Mouse (Mus musculus) liver, embryonic 13.5 days (tissue): ENCODE results near the gene Hist1h3d. TPM values are rescaled to one million over a fixed set of nuclear protein-coding genes. Genes with fewer than 3 reads are reported as not detected.
A peak's percentile ranks its signal among the peaks of the same experiment; 100 is the strongest.

Source experiments
- ATAC-seq: fragments of 200-750 bp; cut with Nextera tagmentation; 2 replicates; pipeline ENCODE4 v1.8.0; 2017; ENCODE audit warnings: low read depth, mild to moderate bottlenecking, moderate number of reproducible peaks, moderate library complexity
- DNase-seq: peaks from one replicate; pipeline ENCODE4 v3.0.0; 2022
- H3K27ac ChIP-seq: fragments of 300-500 bp; sonication (generic); 2 replicates; pipeline ENCODE4 v1.5.1; 2015; ENCODE audit warnings: moderate library complexity, mild to moderate bottlenecking, inconsistent platforms
- H3K27me3 ChIP-seq: fragments of 300-500 bp; sonication (generic); 2 replicates; pipeline ENCODE4 v1.6.1; 2015; ENCODE audit warnings: mild to moderate bottlenecking, inconsistent platforms
- H3K36me3 ChIP-seq: fragments of 300-500 bp; sonication (generic); 2 replicates; pipeline ENCODE4 v1.6.1; 2015; ENCODE audit warnings: mild to moderate bottlenecking, inconsistent platforms
- H3K4me1 ChIP-seq: fragments of 300-500 bp; sonication (generic); replicated peaks from 2 replicates; pipeline ENCODE4 v1.6.1; 2015; ENCODE audit warnings: inconsistent platforms
- H3K4me2 ChIP-seq: fragments of 300-500 bp; sonication (generic); 2 replicates; pipeline ENCODE4 v1.6.1; 2015; ENCODE audit warnings: inconsistent platforms, mild to moderate bottlenecking, moderate library complexity
- H3K4me3 ChIP-seq: fragments of 300-500 bp; sonication (generic); replicated peaks from 2 replicates; pipeline ENCODE4 v1.5.1; 2015; ENCODE audit warnings: mild to moderate bottlenecking, inconsistent platforms
- H3K9ac ChIP-seq: fragments of 300-500 bp; sonication (generic); 2 replicates; pipeline ENCODE4 v1.6.1; 2015; ENCODE audit warnings: mild to moderate bottlenecking, inconsistent platforms
- H3K9me3 ChIP-seq: fragments of 300-500 bp; sonication (generic); replicated peaks from 2 replicates; pipeline ENCODE4 v1.6.1; 2016; ENCODE audit warnings: inconsistent platforms
- WGBS: fragments of 180-500 bp; shearing (Covaris S2); methylation state at CpG from one replicate; pipeline ENCODE4 v1.1.7; 2015; ENCODE audit not compliant: insufficient replicate concordance; 5-methylcytosine and 5-hydroxymethylcytosine counted together
- polyA plus RNA-seq: library from polyadenylated mRNA; unstranded; fragments of >200 nt; fragmentation: Nextera tagmentation; extraction: Ambion mirVana; gene quantifications from 2 replicates; pipeline ENCODE4 v1.2.1, GENCODE M21; 2015

Hist1h3d gene
- polyA plus RNA-seq, 1 experiment from 2014 or later, result 7.2 TPM

- Histone ChIP-seq H3K4me3 (no peak overlapping the region), H3K9me3 (no peaks in the 10 kb centered on the region), H3K4me1 (peaks cover 61% of the 10 kb centered on the region), H3K36me3 (no peaks in the 10 kb centered on the region), H3K9ac (peak overlapping the region; percentile 56), H3K27me3 (no peaks in the 10 kb centered on the region), H3K4me2 (peak overlapping the region; percentile 9; the same call in 1 of the 2 replicates), H3K27ac (peak overlapping the region; percentile 80)
- 0 out of 2 replicates have a peak, but pooled peaks have one; percentile 30 for ATAC-seq
- 20% methylated on average over 5 of the region's 5 CpGs for WGBS
- DNase-seq, result no peak
Observed at GRCm38 (mm10) chr13:23593051-23593770, 17.6 kb downstream of the Hist1h3d start.

GRCm38 (mm10) chr13:23595185-23595584, 19.6 kb downstream of the Hist1h3d start:
- 27% methylated on average over 2 of the region's 2 CpGs for WGBS
- H3K27me3 ChIP-seq, result no peaks in the 10 kb centered on the region
- H3K9ac ChIP-seq, result peak overlapping the region; percentile 71
- ATAC-seq (peak; percentile 52), DNase-seq (no peak)
- H3K9me3 ChIP-seq, result no peaks in the 10 kb centered on the region
- H3K4me1 ChIP-seq, result peaks cover 52% of the 10 kb centered on the region
- H3K36me3 ChIP-seq, result no peaks in the 10 kb centered on the region
- peak overlapping the region; percentile 38 for H3K4me2 ChIP-seq
- H3K27ac ChIP-seq, result peak overlapping the region; percentile 96
- H3K4me3 ChIP-seq, result no peak overlapping the region

GRCm38 (mm10) chr13:23595622-23596372, 20.2 kb downstream of the Hist1h3d start:
- H3K4me1 ChIP-seq, result peaks cover 52% of the 10 kb centered on the region
- peak; percentile 67 for DNase-seq
- H3K4me2 ChIP-seq, result peak overlapping the region; percentile 38
- H3K9ac ChIP-seq, result peak overlapping the region; percentile 71
- H3K36me3 ChIP-seq, result no peaks in the 10 kb centered on the region
- 39% methylated on average over 7 of the region's 7 CpGs for WGBS
- peak; percentile 95 for ATAC-seq
- no peaks in the 10 kb centered on the region for H3K9me3 ChIP-seq
- 0 out of 2 replicates have a peak overlapping the region, but pooled peaks have one; percentile 8 for H3K4me3 ChIP-seq
- peak overlapping the region; percentile 96 for H3K27ac ChIP-seq
- H3K27me3 ChIP-seq, result no peaks in the 10 kb centered on the region

DNA sequence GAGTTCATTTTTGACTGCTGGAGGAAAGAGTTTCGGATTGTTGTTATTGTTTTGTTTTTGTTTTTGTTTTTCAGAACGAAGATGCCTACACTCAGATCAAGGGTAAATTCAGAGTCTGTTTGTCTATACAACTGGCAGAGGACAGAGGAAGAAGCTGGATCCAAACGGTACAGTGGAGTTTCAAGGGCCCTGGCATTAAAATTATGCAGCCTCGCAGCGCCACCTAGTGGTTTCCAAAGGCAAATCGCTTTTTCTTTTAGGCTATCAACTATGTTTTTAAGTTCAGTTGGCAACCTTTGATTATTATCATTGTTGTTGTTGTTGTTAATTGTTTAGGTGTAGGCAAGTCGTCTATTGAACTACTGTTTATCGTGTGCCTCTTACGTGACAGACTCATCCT, 22.4 kb downstream of the Hist1h3d start:
- Histone ChIP-seq H3K36me3 (no peaks in the 10 kb centered on the region), H3K27me3 (no peaks in the 10 kb centered on the region), H3K9ac (peak overlapping the region; percentile 47; the same call in 1 of the 2 replicates), H3K9me3 (no peaks in the 10 kb centered on the region), H3K4me3 (no peak overlapping the region), H3K27ac (peak overlapping the region; percentile 96; the same call in 1 of the 2 replicates), H3K4me1 (peaks cover 47% of the 10 kb centered on the region), H3K4me2 (no peak overlapping the region)
- no peak for ATAC-seq
- WGBS, result 5% methylated on average over 9 of the region's 9 CpGs
- DNase-seq, result peak; percentile 68

DNA sequence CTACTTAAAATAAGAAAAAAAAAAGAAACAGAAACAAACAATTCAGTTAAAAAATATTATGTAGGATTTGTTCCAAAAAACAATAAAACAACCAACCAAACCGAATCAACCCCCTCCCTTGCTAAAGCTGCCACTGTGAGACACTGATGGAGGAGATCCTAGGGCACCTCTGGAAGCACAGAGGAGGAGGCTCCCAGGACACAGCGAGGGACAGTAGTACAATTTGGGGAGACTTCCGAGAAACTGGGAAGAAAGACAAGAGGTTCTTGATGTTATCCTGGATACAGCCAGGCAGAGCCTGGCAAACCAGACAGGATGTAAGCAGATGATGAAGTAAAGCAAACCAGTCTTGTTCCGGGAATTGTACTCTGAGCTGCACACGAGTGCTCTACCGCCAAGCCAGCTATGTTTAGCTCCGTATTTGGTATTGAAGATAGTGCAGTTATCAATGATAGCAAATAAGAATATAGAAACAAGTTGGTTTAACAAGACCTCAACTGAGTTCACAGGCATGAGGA, 27.7 kb downstream of the Hist1h3d start:
- WGBS, result 42% methylated on average over 7 of the region's 7 CpGs
- H3K9ac ChIP-seq, result no peak overlapping the region
- ATAC-seq (peak; percentile 45; the same call in 1 of the 2 replicates), DNase-seq (no peak)
- H3K4me3 ChIP-seq, result no peak overlapping the region
- H3K4me2 ChIP-seq, result no peak overlapping the region
- H3K4me1 ChIP-seq, result peaks cover 18% of the 10 kb centered on the region
- no peaks in the 10 kb centered on the region for H3K9me3 ChIP-seq
- no peak overlapping the region for H3K27ac ChIP-seq
- no peaks in the 10 kb centered on the region for H3K36me3 ChIP-seq
- no peaks in the 10 kb centered on the region for H3K27me3 ChIP-seq

DNA sequence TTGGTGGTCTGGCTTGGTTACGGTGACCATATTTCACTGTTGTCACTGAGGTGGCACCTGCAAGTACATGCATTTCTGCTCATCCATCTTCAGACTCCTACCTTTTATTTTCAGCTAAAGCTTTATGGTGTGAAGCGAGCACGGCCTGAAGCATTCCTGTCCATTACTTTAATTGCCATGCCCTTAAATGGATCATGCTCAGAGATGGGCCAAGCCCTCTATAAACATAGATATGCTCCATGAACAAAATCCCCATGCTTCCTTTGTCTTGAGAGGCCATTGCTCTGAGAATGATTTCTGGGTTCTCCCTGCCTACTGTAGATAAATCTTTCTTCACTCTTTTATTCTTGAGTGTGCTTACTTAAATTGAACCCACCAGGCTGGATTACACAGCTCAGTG, 28.9 kb downstream of the Hist1h3d start:
- no peak overlapping the region for H3K4me2 ChIP-seq
- H3K27ac ChIP-seq, result no peak overlapping the region
- no peaks in the 10 kb centered on the region for H3K9me3 ChIP-seq
- DNase-seq (no peak), ATAC-seq (no peak)
- H3K4me1 ChIP-seq, result peaks cover 30% of the 10 kb centered on the region
- no peaks in the 10 kb centered on the region for H3K36me3 ChIP-seq
- H3K9ac ChIP-seq, result 0 out of 2 replicates have a peak overlapping the region, but pooled peaks have one; percentile 6
- no peaks in the 10 kb centered on the region for H3K27me3 ChIP-seq
- H3K4me3 ChIP-seq, result no peak overlapping the region
- 91% methylated on average over 3 of the region's 3 CpGs for WGBS

DNA sequence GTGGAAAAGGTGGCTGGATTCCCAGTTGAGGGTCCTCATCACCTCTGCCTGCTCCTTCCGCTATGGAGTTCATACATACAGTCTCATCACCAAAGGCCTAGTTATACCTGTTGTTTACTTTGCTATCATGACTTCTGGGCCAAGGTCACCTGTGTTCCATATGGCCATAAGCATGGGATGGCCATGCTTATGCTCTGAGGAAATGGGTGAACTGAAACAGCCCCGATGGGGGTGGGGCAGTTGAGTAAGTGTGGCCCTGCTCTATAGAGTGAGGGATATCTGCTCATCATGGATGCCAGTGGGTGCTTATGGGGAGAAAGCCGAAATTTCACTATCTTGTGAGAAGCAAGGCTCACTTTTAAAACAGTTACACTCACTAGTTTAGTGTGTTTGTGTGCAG, 29.5 kb downstream of the Hist1h3d start:
- ATAC-seq (no peak), DNase-seq (no peak)
- Histone ChIP-seq H3K9ac (0 out of 2 replicates have a peak overlapping the region, but pooled peaks have one; percentile 6), H3K4me3 (no peak overlapping the region), H3K4me2 (no peak overlapping the region), H3K36me3 (no peaks in the 10 kb centered on the region), H3K27me3 (no peaks in the 10 kb centered on the region), H3K27ac (peak overlapping the region; percentile 45; the same call in 1 of the 2 replicates), H3K4me1 (peaks cover 36% of the 10 kb centered on the region), H3K9me3 (no peaks in the 10 kb centered on the region)
- WGBS, result 76% methylated on average over 3 of the region's 3 CpGs

DNA sequence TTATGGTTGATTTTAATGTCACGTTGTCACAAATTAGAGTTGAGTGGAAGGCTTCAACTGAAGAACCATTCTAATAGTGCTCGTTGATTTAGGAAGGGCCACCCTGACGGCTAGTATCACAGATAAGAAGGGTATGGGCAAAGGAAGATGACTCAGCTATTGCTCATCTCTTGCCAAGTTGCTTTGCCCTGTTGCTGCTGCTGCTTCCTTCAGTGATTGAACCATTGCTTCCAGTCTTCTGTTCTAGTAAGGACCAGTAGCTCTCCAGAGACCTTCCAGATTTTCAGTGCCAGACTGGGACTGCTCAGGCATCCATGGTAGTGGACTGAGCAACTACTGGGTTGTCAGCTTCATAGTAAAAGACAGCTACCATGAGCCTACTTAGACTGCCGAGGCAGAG, 33.6 kb downstream of the Hist1h3d start:
- peaks cover 14% of the 10 kb centered on the region for H3K36me3 ChIP-seq
- peak overlapping the region; percentile 86 for H3K27ac ChIP-seq
- 23% methylated on average over 4 of the region's 4 CpGs for WGBS
- H3K4me1 ChIP-seq, result peaks cover 35% of the 10 kb centered on the region
- no peaks in the 10 kb centered on the region for H3K9me3 ChIP-seq
- peak; percentile 44 for DNase-seq
- peak overlapping the region; percentile 56; the same call in 1 of the 2 replicates for H3K9ac ChIP-seq
- peak; percentile 97 for ATAC-seq
- H3K4me2 ChIP-seq, result peak overlapping the region; percentile 51
- no peaks in the 10 kb centered on the region for H3K27me3 ChIP-seq
- H3K4me3 ChIP-seq, result no peak overlapping the region

DNA sequence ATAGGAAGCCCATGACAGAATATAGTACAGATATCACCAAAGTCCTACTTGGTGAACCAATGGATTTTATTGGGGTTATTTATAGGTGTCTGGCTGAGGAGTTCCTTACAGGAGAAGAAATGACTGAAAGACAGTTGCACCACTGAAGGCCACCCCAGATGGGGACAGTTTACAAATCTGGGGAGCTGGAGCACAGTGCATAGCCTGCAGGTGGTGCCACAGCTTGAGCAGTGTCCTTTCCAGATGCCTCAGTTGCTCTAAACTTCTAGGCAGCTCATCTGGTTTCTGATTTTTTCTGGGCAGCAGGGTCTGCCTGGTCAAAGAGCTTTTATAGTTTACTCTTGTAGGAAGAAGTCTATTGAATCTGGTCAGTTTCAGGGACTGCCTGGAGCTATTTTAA, 34.3 kb downstream of the Hist1h3d start:
- peak overlapping the region; percentile 86 for H3K27ac ChIP-seq
- no peak for ATAC-seq

GRCm38 (mm10) chr13:23610393-23610792, 34.8 kb downstream of the Hist1h3d start:
- H3K27me3 ChIP-seq, result no peaks in the 10 kb centered on the region
- ATAC-seq (no peak), DNase-seq (no peak)
- peak overlapping the region; percentile 86 for H3K27ac ChIP-seq
- no peak overlapping the region for H3K9ac ChIP-seq
- 53% methylated on average over 2 of the region's 2 CpGs for WGBS
- peaks cover 14% of the 10 kb centered on the region for H3K36me3 ChIP-seq
- no peak overlapping the region for H3K4me2 ChIP-seq
- H3K4me1 ChIP-seq, result peaks cover 28% of the 10 kb centered on the region
- H3K9me3 ChIP-seq, result no peaks in the 10 kb centered on the region
- no peak overlapping the region for H3K4me3 ChIP-seq

More for the DNA sequence above, 34.3 kb downstream of the Hist1h3d start:
- no peaks in the 10 kb centered on the region for H3K9me3 ChIP-seq
- peak overlapping the region; percentile 51 for H3K4me2 ChIP-seq
- H3K27me3 ChIP-seq, result no peaks in the 10 kb centered on the region
- H3K4me3 ChIP-seq, result no peak overlapping the region
- no peak for DNase-seq
- H3K36me3 ChIP-seq, result peaks cover 14% of the 10 kb centered on the region
- peaks cover 33% of the 10 kb centered on the region for H3K4me1 ChIP-seq
- peak overlapping the region; percentile 56 for H3K9ac ChIP-seq

DNA sequence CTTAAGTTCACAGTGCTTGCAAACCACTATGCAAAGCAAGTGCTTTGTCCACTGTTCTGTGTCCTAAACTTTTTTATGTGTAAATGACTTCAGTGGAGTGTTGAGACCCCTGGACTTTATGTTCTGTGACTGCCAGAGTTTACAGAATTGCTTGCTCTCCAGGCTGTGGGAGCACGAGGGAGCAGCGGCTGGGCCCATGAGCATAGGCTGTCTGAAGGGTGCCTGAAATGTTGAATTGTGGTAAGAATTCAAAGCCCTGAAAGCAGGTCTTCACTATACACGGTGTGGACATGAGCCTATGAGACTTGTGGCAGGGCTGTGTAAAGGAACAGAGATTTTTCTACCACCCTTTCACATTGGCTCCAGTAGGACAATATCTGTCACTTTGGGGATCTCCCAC, 36.1 kb downstream of the Hist1h3d start:
- ATAC-seq (no peak), DNase-seq (no peak)
- peaks cover 26% of the 10 kb centered on the region for H3K4me1 ChIP-seq
- no peaks in the 10 kb centered on the region for H3K9me3 ChIP-seq
- H3K4me2 ChIP-seq, result no peak overlapping the region
- no peak overlapping the region for H3K9ac ChIP-seq
- H3K27ac ChIP-seq, result peak overlapping the region; percentile 39
- 80% methylated on average over 3 of the region's 3 CpGs for WGBS
- peaks cover 14% of the 10 kb centered on the region for H3K36me3 ChIP-seq
- no peaks in the 10 kb centered on the region for H3K27me3 ChIP-seq
- H3K4me3 ChIP-seq, result no peak overlapping the region
